Mouse (Mus musculus) olfactory bulb, adult 2 months (tissue): Measurements from ENCODE around the gene Fbxw9. TPM values are rescaled to one million over a fixed set of nuclear protein-coding genes. Genes with fewer than 3 reads are reported as not detected.

ENCODE experiments used
- H3K27ac ChIP-seq: fragments of 200-500 bp; 2 replicates; pipeline ENCODE4 v1.5.1; 2012; ENCODE audit warnings: low read depth, low read length; ENCODE audit not compliant: insufficient read depth
- H3K4me1 ChIP-seq: fragments of 200-500 bp; 2 replicates; pipeline ENCODE4 v1.6.1; 2012; ENCODE audit warnings: low read length; ENCODE audit not compliant: control insufficient read depth, insufficient read depth
- H3K4me3 ChIP-seq: fragments of 200-500 bp; 2 replicates; pipeline ENCODE4 v1.5.1; 2012; ENCODE audit warnings: mild to moderate bottlenecking, low read depth, low read length, moderate library complexity; ENCODE audit not compliant: insufficient read depth
- CTCF ChIP-seq: fragments of 200-500 bp; IDR thresholded peaks from 2 replicates; pipeline ENCODE4 v1.5.1; 2012; ENCODE audit warnings: low read depth, mild to moderate bottlenecking, low read length, moderate library complexity; ENCODE audit not compliant: insufficient read depth
- POLR2A ChIP-seq: fragments of 200-500 bp; IDR thresholded peaks from 2 replicates; pipeline ENCODE4 v1.6.1; 2012; ENCODE audit warnings: mild to moderate bottlenecking, low read depth, low read length, moderate library complexity; ENCODE audit not compliant: insufficient read depth
- WGBS: fragments of 180-500 bp; shearing (Covaris S2); methylation state at CpG from one replicate; pipeline ENCODE4 v1.1.7; 2018; 5-methylcytosine and 5-hydroxymethylcytosine counted together
- polyA plus RNA-seq: library from polyadenylated mRNA; stranded (reverse); fragments of >200 nt; gene quantifications from 2 replicates; pipeline ENCODE4 v1.2.4, GENCODE M21; 2012; ENCODE audit warnings: low replicate concordance; ENCODE audit not compliant: missing spikeins, insufficient read depth, insufficient read length

Fbxw9 gene
- polyA plus RNA-seq, 1 experiment = not detected

GRCm38 (mm10) chr8:85035728-85036310 is 24.0 kb upstream of the Fbxw9 start:
- Histone ChIP-seq H3K4me1 (peaks cover 8% of the 10 kb centered on the region), H3K27ac (no peak overlapping the region), H3K4me3 (peak overlapping the region; percentile 70)
- TF ChIP-seq POLR2A (no peak), CTCF (no peak)
- under 1% methylated on average over 15 of the region's 15 CpGs for WGBS

DNA sequence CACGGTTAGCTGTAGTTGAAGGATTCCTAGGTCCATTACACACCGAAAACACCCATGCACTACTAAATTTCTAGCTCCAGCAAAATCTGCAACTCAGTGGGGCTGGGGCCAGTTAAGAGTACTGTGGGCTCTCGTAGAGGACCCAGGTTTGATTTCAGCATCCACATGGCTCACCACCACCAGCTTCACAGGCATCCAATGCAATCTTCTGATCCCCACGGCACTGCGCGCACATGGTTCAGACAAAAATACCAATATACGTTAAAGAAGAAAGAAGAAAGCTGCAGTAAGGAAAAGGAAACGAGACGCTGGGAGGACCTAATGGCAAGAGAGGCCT is 23.5 kb upstream of the Fbxw9 start:
- peaks cover 8% of the 10 kb centered on the region for H3K4me1 ChIP-seq
- WGBS = 0% methylated on average over 9 of the region's 9 CpGs
- peak overlapping the region; percentile 81 for H3K27ac ChIP-seq
- H3K4me3 ChIP-seq = peak overlapping the region; percentile 70
- no peak for TF ChIP-seq POLR2A
- TF ChIP-seq CTCF = no peak

DNA sequence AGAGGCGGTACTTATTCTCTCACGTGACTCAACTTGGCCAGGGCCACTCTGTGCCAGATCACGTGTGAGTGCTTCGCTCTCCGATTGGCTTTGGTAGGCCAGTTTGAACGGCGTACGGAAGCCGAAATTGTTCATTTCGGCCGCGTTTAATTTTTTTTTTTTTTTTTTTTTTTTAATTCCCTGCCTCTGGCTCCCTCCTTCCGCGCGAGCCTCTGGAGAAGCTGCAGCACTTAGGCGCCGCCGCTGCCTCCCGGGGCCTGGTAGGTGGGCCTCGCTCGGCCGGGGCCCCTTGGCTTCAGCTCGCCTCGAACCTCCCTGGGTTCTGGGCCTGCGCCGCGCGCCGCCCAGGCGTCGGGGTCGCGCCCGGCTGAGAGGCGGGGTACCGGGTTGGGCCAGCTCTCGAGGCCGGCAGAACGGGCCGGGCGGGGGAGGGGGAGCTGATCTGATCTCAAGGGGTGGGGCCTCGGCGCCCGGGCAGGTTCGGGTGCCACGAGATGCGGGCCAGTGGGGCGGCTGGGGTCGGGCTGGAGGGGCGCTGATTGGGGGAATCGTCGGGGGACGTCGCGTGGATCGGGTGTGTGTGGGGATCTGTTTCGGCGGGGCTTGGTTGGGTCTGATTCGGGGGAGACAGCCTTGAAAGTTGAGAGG is 23.0 kb upstream of the Fbxw9 start, which contains the start of gene Tnpo2:
Gene Tnpo2 (plus strand): TSS at position 198 of the 648 bp plus-strand sequence.
- Histone ChIP-seq H3K4me3 (peak within 1 kb of the TSS; percentile 99), H3K4me1 (peaks cover 8% of the 10 kb centered on the region), H3K27ac (peak within 1 kb of the TSS; percentile 98)
- under 1% methylated on average over 59 of the region's 59 CpGs for WGBS
- no peak for TF ChIP-seq CTCF
- peak; percentile 19; the same call in 1 of the 2 replicates for TF ChIP-seq POLR2A

DNA sequence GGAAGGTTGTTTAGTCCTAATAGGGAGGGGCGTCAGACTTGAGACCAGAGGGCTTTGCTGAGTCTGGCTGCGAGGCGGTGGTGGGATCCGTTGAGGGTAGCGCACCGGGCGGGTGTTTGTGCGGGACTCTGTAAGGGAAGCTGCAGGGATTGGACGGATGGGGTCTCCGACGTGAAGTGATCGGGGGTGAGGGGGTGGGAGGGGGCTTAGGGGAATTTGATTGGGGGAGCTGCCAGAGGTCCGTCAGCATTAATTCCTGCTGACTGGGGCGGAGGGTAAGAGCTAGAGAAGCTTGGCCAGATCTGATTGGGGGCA is 22.5 kb upstream of the Fbxw9 start:
- H3K4me1 ChIP-seq = peaks cover 8% of the 10 kb centered on the region
- H3K27ac ChIP-seq = peak overlapping the region; percentile 31; the same call in 1 of the 2 replicates
- WGBS = 1% methylated on average over 14 of the region's 14 CpGs
- H3K4me3 ChIP-seq = peak overlapping the region; percentile 99
- no peak for TF ChIP-seq POLR2A
- TF ChIP-seq CTCF = no peak

- TF ChIP-seq CTCF (no peak), POLR2A (0 out of 2 replicates have a peak, but pooled peaks have one; percentile 23)
- H3K4me3 ChIP-seq = peak overlapping the region; percentile 99
- peaks cover 8% of the 10 kb centered on the region for H3K4me1 ChIP-seq
- H3K27ac ChIP-seq = 0 out of 2 replicates have a peak overlapping the region, but pooled peaks have one; percentile 13
- under 1% methylated on average over 55 of the region's 57 CpGs for WGBS
These were observed 21.9 kb upstream of the Fbxw9 start for GRCm38 (mm10) chr8:85037681-85038531.

GRCm38 (mm10) chr8:85043619-85044018 is 16.2 kb upstream of the Fbxw9 start:
- Histone ChIP-seq H3K4me1 (0 out of 2 replicates have a peak, but pooled peaks cover 2% of the 10 kb centered on the region), H3K27ac (no peak overlapping the region), H3K4me3 (no peak overlapping the region)
- TF ChIP-seq CTCF = no peak
- TF ChIP-seq POLR2A = no peak
- 92% methylated on average over 6 of the region's 6 CpGs for WGBS

- WGBS = 86% methylated on average over 7 of the region's 7 CpGs
- Histone ChIP-seq H3K4me3 (no peak overlapping the region), H3K4me1 (peaks cover 9% of the 10 kb centered on the region), H3K27ac (no peak overlapping the region)
- TF ChIP-seq POLR2A (no peak), CTCF (no peak)
These were observed 2.5 kb upstream of the Fbxw9 start for GRCm38 (mm10) chr8:85057367-85057766.

DNA sequence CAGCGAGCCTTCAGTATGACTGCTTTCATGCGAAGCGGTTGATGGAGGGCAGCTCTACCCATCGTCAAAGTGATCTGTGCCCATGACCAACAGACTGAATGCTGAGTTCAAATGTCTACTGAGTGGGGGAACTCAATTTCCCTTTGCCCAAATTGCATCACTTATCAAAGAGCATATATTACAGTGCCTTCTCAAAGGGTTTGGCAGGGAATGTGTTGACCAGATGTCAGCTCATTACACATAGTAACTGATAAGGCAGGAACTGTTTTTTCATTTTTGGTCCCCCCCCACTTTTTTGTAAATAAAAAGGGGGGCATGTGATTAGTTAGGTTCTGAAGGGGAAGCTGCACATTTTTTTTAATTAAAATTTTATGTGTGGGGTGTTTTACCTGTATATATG is 2.7 kb downstream of the Fbxw9 start:
- Histone ChIP-seq H3K4me1 (peaks cover 9% of the 10 kb centered on the region), H3K27ac (no peak overlapping the region), H3K4me3 (no peak overlapping the region)
- no peak for TF ChIP-seq CTCF
- no peak for TF ChIP-seq POLR2A
- WGBS = 95% methylated on average over 4 of the region's 4 CpGs

DNA sequence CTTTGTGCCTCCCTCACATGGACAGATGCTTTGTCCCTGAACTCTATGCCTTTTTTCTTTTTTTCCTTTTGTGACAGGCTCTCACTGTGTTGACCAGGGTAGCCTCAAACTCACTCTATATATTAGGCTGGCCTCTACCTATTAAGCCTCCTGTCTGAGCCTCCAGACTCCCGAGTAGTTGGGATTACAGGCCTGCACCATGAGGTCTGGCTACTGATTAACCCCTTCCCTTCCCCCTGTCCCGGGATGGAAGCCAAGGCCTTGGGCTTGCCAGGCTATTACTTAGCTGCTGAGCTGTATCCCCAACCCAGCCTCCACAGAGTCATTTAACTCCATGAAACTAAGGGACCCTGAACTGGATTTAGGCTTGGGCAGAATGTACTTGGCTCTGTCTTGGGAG is 5.4 kb downstream of the Fbxw9 start:
- TF ChIP-seq CTCF = no peak
- Histone ChIP-seq H3K4me1 (peaks cover 8% of the 10 kb centered on the region), H3K27ac (no peak overlapping the region), H3K4me3 (no peak overlapping the region)
- WGBS = 35% methylated on average over 2 of the region's 2 CpGs
